Mouse (Mus musculus) brown adipose tissue, adult 24 weeks (tissue): ENCODE measurements at regions not wholly inside any gene's neighbourhood (a gene's known extent, or its start where the extent isn't known, plus 50 kb on each side); places are given as distances from the start of the nearest gene placed in this dataset.
A peak's percentile ranks its signal among the peaks of the same experiment; 100 is the strongest.

Experiments
- H3K27ac ChIP-seq: fragments of 200-500 bp; replicated peaks from 2 replicates; pipeline ENCODE4 v1.5.1; 2012; ENCODE audit warnings: low read depth, mild to moderate bottlenecking, low read length
- H3K4me1 ChIP-seq: fragments of 200-500 bp; 2 replicates; pipeline ENCODE4 v1.6.1; 2012; ENCODE audit warnings: low read length, mixed read lengths; ENCODE audit not compliant: control insufficient read depth, insufficient read depth, insufficient read length
- H3K4me3 ChIP-seq: fragments of 200-500 bp; 2 replicates; pipeline ENCODE4 v1.5.1; 2012; ENCODE audit warnings: low read depth, mild to moderate bottlenecking, low read length, moderate library complexity; ENCODE audit not compliant: insufficient read depth

DNA sequence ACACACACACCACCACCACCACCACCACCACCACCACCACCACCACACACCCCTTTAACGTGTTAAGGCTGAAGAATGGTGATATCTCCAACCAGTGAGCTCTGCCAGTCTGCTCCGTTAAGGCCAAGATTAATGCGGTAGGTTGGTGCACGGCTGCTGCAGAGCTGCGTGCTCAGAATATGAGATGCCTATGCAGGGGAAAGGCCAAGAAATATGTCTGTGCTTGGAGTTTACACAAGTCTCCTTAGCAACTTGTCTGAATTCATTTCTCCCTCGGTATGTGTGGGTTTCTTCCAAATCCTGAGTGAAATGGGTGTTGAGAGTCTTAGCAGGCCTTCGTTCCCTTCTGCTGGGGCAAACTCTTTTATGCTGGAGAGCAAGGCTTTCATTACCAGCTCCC, 363.1 kb upstream of the Ubash3b start:
- no peak overlapping the region for H3K27ac ChIP-seq
- no peak overlapping the region for H3K4me3 ChIP-seq
- H3K4me1 ChIP-seq: 0 out of 2 replicates have a peak, but pooled peaks cover 2% of the 10 kb centered on the region

DNA sequence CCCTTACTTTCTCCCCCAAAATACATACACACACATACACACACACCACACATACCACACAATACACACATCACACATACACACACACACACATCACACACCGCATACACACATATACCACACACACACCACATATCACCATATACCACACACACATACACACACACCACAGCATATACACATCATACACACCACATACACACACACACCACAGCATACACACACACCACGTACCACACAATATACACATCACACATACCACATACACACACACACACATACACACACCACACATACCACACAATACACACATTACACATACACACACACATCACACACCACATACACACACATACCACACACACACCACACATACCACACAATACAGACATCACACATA, 362.5 kb upstream of the Ubash3b start:
- Histone ChIP-seq H3K27ac (no peak overlapping the region), H3K4me3 (no peak overlapping the region), H3K4me1 (0 out of 2 replicates have a peak, but pooled peaks cover 2% of the 10 kb centered on the region)

DNA sequence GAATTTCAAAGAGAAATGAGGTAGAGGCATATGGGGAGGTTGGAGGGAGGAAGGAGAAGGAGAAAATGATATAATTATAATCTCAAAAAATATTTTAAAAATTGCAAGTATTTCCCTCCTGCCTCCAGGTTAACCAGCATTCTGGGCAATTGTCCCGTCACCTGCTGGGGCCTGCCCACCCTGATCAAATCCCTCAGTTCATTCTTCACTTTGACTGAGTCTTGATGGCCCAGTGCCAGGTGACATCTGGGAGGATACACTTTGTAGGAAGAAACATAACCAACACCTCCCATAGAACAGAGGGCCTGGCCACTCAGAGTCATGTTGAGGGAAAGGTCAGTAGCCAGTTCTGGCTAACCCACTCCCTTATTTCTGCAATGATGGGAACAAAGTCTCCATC, 360.8 kb upstream of the Ubash3b start:
- H3K4me1 ChIP-seq: 0 out of 2 replicates have a peak, but pooled peaks cover 2% of the 10 kb centered on the region
- no peak overlapping the region for H3K4me3 ChIP-seq
- no peak overlapping the region for H3K27ac ChIP-seq

DNA sequence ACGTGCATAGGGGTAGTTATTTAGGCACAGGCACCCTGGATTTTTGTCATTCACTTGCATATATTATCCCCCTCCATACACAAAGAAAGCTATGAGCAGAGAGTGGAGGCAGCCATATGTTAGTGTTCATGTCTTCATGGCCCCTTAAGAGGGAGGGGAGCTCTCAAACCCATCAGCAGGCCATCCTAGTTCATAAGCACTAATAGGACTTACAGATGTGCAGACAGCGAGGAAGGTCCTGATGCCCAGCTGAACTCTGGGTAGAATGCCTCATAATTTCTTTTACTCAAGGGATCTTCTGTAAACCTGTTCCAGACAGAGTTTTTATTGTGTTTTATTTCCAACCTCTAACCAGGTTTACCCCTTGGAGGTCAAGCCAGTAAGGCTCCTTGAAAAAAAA, 356.3 kb upstream of the Ubash3b start:
- Histone ChIP-seq H3K27ac (no peak overlapping the region), H3K4me3 (no peak overlapping the region), H3K4me1 (peaks cover 3% of the 10 kb centered on the region; the same call in 1 of the 2 replicates)

DNA sequence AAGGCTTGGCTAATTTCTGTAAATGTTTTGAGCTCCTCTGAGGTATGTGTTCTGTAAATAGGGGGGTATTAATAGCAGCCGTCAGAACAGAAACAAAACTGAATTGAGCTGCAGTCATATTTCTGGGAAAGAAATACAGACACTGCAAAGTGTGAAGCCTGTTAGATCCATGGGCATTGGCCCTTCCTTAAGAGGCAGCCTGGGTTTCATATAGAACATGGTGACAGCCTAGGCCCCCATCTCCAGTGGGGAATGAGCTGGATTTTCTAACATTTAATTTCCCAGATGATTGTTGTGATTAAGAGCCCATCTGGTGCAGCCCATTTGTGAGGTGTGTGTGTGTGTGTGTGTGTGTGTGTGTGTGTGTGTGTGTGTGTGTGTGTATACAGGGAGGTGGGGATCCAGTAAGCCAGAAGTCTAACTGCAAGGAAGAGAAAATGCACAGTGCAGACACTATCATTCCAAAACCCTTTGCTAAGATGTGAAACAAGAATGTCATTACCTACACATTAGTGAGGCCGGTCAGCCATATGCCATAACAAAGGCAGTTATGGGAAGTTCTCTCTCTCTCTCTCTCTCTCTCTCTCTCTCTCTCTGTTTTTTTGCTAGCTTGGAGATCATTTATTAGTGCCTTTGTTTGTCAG, 355.7 kb upstream of the Ubash3b start:
- Histone ChIP-seq H3K4me1 (peaks cover 3% of the 10 kb centered on the region; the same call in 1 of the 2 replicates), H3K4me3 (no peak overlapping the region), H3K27ac (no peak overlapping the region)

DNA sequence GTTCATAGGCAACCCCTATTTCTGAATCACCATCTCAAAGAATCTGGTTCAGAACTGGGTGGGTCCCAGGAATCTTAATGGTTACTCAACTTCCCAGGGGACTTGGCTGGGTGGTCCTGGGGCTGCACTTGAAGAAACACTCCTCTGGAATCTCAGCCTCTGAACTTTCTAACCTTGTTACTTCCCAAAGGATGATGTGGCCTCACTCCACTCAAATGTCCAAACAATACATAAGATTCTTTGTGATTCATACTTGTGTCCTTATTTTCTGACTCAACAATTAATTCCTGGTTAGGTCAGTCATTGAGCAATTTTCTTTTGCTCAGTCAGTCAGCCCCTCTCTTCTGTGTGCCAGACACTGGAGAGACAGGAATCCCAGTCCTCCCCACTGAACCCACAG, 353.7 kb upstream of the Ubash3b start:
- Histone ChIP-seq H3K4me3 (no peak overlapping the region), H3K27ac (no peak overlapping the region), H3K4me1 (peaks cover 3% of the 10 kb centered on the region; the same call in 1 of the 2 replicates)

DNA sequence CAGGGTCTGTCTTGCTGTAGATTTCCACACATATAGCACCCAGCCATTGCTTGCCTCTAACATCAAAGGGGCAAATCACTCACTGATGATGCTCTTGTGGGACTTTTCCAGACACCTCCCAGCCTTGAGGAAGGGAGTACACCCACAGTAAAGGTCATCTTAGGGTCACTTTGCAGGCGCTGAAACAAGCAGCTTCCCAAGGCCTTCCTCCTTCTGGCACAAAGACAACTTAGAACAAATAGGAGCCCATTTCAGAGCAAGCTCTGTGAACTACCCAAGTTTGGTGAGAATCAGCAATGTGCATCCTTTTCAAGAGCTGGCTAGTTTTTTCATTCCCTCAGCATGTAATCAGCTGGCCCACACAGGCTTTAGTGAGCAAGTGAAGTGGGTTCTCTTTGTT, 352.2 kb upstream of the Ubash3b start:
- Histone ChIP-seq H3K27ac (no peak overlapping the region), H3K4me1 (peaks cover 3% of the 10 kb centered on the region; the same call in 1 of the 2 replicates), H3K4me3 (no peak overlapping the region)

DNA sequence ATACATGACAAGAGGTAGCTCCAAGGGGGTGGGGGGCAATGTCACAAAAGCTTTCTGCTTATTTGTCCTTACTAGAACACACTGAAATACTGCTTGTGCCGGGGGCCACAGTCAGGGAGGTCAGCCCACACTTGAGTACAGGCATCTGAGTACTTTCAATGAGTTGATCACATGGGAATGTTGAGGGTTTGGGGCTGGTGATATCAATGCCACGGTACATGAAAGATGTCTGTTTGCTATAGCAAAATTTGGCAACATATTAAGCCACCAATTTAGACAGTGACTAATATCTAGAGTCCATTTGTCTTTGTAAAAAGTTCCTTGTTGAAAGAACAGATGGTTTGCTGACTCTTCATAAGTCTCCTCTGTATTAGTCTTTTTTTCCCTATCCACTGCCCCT, 348.1 kb upstream of the Ubash3b start:
- Histone ChIP-seq H3K4me3 (no peak overlapping the region), H3K27ac (no peak overlapping the region), H3K4me1 (peaks cover 3% of the 10 kb centered on the region; the same call in 1 of the 2 replicates)

DNA sequence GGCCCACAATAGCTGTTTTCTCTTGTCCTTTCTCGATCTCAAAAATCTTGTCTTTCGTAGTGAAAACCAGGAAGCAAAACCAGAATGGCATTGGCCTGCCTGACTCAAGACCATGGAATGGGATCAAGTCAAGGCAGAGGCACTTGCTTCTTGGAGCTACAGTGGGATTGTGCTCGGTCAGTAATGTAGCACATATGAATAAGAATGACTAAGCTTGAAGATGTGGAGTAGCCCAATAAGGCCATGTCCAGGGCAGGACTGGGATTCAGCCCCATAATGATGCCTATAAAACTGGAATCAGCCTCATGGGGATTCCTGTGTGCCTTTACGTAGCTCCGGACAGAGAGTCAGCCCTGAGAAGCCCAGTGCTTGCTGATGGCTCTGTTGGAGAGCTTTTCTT, 347.2 kb upstream of the Ubash3b start:
- H3K4me3 ChIP-seq: no peak overlapping the region
- H3K4me1 ChIP-seq: peaks cover 2% of the 10 kb centered on the region; the same call in 1 of the 2 replicates
- H3K27ac ChIP-seq: no peak overlapping the region

DNA sequence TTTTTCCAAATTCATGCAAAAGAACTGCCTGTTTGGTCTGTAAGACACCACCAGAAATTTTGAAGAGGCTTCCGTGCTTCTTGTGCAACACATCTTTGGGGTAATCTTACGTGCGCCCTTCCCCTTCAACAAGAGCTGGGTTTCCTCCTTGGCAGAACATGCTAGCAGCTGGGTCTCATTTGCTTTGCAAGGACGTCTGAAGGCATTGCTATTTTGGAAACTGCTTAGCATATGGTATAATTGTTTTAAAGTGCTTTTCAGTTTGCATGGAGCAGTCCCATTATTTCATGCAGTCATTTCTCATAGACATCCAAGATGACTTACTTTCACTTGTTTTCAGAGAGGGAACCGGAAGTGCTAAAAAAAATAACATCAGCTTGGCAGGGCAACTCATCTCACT, 336.8 kb upstream of the Ubash3b start:
- H3K27ac ChIP-seq: no peak overlapping the region
- no peak overlapping the region for H3K4me3 ChIP-seq
- H3K4me1 ChIP-seq: no peaks in the 10 kb centered on the region

DNA sequence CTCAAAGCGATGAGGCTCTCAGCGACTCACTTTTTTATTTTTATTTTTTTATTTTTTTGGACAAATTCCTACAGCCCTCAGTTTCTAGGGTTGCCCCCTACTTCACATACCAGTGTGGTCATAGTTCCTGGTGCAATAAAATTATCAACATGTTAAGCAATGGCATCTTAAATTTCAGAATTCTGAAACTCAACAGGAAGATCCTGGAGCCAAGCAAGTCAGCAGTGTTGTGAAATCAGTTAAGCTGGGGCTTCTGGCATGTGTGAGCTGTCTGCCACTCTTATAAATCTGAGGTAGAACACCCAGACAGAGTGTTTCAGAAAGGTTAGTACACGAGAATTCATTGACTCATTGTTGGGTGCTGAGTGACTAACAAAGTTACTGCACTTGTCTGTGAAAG, 328.6 kb upstream of the Ubash3b start:
- Histone ChIP-seq H3K4me3 (no peak overlapping the region), H3K27ac (no peak overlapping the region), H3K4me1 (no peaks in the 10 kb centered on the region)

DNA sequence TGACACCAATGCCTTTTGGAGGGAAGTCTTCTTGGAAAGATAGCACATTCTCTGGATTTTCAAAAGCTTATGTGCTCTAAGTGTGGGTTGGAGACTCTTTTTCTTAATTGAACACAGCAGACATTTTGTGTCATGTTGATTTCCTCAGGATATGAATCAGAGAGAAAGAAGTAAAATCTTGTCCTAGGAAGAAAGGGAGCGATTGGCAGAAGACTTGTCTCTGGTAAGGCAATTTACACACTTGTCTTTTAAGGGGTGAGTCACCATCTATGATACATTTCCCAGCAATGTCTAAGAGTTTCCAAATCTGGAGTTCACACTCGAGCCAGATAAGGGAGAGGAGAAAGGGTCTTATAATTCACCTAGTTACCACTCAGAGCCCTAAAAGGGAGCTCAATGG, 326.5 kb upstream of the Ubash3b start:
- H3K27ac ChIP-seq: no peak overlapping the region
- H3K4me3 ChIP-seq: no peak overlapping the region

DNA sequence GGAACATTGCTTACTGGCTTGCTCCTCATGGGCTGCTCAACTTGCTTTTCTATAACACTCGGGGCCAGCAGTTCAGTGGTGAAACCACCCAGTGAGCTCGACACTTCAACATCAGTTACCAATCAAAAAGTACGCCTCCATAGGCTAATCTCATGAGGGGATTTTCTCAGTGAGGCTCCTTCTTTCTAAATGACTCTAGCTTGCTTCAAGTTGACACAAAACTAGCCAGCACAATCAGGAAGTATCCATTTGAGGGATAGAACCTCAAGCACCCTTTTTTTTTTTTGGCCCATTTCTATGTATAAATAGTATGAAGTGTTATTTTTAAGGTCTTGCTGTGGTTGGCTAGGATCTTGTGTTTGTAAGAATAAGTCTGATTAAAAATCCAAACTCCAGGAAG, 321.7 kb upstream of the Ubash3b start:
- Histone ChIP-seq H3K4me1 (peaks cover 4% of the 10 kb centered on the region; the same call in 1 of the 2 replicates), H3K4me3 (no peak overlapping the region), H3K27ac (no peak overlapping the region)

More for the DNA sequence above, 326.5 kb upstream of the Ubash3b start:
- peaks cover 4% of the 10 kb centered on the region; the same call in 1 of the 2 replicates for H3K4me1 ChIP-seq

DNA sequence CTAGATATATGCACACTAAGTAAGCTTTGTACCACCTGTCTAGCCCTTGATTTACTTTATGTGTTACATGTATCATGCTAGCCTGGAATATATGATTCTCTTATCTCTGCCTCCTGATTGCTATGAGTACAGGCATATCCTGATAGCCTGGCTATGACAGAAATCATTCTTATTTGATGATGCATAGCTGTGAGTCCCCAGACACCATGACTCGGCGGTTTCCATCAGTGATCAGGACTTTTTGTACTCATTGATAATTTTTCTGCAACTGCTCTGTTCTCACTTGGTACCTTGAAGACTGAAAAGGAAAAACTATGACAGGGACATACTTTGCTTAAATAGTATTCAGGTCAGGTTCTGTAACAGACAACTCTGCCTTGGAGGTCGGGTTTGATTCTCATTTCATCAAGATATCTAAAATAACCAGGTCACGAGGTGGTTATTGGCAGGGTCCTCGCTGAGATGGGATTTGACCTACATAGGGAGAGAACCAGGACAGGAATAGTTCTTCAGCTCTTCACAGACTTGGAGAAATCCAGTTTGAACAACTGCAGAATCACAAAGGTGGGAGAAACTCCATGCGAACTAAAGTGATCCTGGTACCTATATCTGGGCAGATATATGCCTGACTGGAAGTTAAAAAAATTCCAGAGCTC, 320.2 kb upstream of the Ubash3b start:
- Histone ChIP-seq H3K4me1 (peaks cover 4% of the 10 kb centered on the region; the same call in 1 of the 2 replicates), H3K4me3 (no peak overlapping the region), H3K27ac (no peak overlapping the region)

DNA sequence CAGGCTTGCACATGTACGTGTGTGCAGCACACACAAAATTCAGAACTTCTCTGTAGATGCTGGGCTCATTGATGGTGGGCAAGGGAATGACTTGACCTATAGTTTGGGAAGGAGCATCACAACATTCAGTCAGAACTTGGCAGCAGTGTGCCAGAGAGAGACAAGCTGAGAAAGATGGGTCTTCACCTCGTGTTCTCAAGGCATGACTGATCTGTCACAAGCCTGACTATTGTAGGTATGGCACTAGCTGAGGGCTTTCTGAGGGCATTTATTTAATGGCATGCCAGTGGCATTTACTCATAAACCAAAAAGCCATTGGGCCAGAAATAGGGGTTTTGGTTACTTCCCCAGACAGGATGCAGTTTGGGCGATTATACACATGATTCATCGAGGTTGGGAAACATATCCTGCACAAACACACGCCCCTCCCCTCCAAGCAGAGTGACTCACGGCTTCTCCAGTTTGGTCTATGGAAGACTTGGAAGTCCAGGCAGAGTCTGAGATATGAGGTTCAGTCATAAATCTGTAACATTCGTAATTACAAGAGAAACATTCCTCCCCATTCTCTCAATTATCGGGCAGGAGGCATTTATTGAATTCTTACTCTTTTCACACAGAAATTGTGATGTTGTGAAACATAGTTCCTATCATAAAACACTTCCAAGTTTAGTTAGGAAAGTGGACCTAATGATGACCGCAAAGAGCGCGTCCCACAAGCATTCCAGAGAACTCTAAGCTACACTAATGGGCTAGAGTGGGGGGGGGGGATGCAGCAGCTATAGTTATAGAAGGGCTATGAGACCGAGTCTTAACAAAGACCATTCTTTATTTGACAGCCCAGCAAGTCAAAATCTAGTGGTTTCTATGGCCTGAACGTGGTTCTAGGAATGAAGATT, 318.6 kb upstream of the Ubash3b start:
- Histone ChIP-seq H3K4me1 (peaks cover 4% of the 10 kb centered on the region; the same call in 1 of the 2 replicates), H3K27ac (peak overlapping the region; percentile 10; the same call in 1 of the 2 replicates), H3K4me3 (no peak overlapping the region)
